Mouse (Mus musculus) layer of hippocampus, postnatal 36 days (tissue): ENCODE measurements around the gene Bhlhe41. TPM values are rescaled to one million over a fixed set of nuclear protein-coding genes. Genes with fewer than 3 reads are reported as not detected.
A peak's percentile ranks its signal among the peaks of the same experiment; 100 is the strongest.

Experiments
- DNase-seq, 2 experiments: peaks; one replicate each; pipeline ENCODE4 v3.0.0; 2022
- total RNA-seq, 2 experiments: library from RNA; stranded (reverse); gene quantifications; 2 replicates each; pipeline ENCODE4 v1.2.3; 2021

The Bhlhe41 gene
- total RNA-seq, 2 experiments from 2014 or later: 33.4 to 39.0 TPM

DNA sequence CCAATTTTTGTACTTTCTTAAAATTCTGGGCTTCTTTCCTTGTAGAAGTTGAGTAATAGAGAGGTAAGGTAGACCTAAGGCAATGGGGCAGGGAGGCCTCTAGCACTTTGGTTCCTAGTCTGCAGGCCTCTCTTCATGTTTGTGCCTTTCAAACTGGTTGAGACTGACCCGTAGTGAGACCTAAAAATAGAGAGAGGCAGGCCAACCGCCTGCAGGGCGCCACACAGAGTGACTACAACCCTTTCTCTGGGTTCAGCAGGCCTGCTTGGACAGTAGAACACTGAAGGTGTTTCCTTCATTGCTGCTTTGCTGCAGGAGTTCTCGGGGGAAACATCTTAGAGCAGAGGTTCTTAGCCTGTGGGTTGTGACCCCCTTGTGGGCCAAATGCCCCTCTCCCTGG, 5.6 kb upstream of the Bhlhe41 start:
- DNase-seq: no peak

GRCm38 (mm10) chr6:145867111-145867510, 1.8 kb upstream of the Bhlhe41 start:
- no peak for DNase-seq

DNA sequence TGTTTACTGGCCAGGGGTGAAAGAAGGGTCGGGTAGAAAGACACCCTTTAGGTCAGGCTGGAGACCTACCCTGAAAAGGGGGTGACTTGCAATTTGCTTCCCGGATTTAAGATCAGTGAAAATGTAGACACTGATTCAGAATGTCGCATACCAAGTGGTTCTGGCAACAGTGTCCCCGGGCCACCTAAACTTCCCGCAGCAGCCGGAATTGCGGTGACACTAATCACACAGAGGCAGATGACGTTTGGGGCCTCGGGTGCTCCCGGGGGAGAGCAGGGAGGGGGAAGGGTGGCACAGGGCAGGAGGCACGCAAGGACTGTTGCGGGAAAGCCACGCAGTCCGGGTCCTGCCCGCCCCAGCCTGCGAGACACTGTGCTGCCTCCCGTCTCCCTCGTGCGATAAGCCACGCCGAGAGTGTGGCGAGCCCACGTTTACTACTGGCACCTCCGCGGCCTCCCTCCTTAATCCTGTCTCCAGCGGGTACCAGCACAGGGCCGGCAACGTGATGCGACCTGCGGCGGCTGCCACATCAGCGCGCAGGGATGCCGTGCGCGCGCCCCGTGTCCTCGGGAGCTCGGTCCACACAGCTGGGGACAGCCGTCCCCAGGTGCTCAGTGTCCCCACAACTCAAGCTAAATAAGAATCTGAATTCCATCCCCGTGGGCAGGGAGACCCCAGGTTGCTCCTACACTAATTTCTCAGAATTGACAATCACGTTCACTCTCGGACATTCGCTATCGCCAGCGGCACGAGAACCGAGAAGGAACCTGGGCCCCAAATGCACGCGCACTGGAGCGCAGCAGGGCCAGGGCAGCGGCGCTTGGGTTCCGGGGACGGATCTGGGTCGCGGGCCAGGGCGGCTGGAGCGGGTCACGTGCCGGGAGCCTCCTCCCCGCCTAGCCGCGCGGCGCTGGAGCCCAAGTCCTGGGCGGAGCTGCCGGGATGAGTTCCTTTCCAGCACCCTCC, 811 bp upstream of the Bhlhe41 start:
- DNase-seq: peak; percentile 85 to 87

GRCm38 (mm10) chr6:145864171-145864570, 1.2 kb downstream of the Bhlhe41 start:
- no peak for DNase-seq

DNA sequence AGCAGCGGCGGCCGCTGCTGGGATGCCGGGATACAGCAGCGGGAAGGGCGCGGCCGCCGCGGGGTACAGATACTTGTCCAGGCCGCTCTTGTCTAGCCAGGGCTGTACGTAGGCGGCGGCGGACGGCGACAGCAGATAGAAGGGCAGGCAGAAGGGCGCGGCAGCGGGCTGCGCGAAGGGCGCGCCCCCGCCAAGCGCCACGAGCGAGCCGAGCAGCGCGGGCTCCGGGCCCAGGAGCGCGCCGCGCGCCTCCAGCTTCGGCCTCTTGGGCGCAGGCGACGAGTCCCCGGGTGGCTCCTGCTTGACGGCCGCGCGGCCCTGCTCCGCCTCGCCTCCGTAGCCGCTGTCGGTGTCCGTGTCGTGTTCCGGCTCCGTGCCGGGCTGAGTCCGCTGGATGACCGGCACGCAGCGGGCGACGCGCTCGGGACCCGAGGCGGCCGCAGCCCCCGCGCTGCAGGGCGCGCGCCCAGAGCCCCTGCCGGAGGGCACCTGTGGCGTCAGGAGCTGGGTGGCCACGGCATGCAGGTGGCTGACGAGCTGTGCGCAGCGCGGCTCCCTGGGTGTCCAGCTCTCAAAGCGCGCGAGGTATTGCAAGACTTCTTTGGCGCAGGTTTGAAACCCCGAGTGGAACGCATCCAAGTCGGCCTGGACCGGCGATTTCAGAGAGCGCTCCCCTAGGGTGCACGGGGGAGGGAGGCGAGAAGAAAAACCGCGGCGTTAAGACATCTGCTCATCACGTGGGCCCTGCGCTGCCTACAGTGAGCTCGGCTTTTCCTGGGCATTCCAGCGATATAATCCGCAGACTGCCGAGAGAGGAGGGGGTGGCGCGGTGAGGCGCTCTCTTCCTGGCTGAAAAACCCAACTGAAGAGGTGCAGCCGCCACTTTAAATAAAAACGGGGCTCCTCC, 2.0 kb downstream of the Bhlhe41 start:
- peak; percentile 81 to 82 for DNase-seq

GRCm38 (mm10) chr6:145862739-145863064, 2.7 kb downstream of the Bhlhe41 start:
- peak; percentile 25 to 27 for DNase-seq

- no peak for DNase-seq
Measured at GRCm38 (mm10) chr6:145862321-145862720, 3.0 kb downstream of the Bhlhe41 start.

DNA sequence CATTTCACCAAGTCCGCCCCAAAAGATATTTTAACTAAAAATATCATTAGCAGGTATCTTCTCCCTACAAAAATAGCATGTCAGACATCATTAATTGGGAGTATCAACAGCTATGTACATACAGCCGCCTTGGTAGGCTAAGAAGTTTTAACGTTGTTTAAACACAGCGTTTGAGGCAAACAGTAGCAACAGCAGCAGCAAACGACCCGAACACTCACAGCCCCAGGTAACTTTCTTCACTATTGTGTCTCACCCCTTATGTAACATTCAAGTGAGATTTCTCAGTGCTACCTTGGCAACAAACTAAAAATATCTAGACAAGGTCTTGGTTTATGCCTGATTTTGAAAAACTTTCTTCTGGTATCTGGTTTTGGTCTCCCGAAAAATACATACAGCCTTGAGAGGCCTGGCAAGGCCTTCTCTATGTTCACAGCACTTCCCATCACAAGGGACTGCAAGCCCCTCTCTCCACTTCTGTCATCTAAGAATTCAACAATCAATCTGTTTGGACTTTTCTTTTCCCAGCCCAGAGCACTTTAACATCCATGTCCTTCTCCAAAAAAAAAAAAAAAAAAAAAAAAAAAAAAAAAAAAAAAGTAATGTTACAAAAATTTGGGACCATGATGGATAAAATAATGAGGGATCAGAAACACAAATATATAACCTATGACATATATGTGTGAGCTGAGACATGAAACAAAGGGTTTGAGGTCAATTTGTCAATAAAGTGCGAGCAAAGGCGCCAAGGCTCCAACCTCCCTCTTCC, 3.7 kb downstream of the Bhlhe41 start:
- no peak for DNase-seq

DNA sequence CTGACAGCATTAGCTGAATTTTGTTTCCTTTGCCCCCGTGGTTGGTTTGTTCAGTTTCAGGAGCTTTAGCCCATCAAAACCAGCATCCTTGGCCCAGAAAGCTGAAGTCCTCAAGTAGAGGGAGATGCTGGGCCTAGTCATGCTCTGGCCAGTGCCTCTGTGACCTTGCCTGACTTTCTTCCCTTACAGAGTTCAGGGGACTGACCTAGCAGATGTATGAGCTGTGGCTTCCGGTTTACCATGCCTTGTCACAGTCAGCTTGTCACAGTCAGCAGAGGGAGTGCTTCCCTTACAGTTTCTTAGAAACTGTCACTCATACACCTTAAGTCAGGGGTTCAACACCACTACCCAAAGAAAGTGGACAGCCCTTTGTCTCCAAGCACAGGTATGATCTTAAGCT, 5.0 kb downstream of the Bhlhe41 start:
- DNase-seq: no peak

DNA sequence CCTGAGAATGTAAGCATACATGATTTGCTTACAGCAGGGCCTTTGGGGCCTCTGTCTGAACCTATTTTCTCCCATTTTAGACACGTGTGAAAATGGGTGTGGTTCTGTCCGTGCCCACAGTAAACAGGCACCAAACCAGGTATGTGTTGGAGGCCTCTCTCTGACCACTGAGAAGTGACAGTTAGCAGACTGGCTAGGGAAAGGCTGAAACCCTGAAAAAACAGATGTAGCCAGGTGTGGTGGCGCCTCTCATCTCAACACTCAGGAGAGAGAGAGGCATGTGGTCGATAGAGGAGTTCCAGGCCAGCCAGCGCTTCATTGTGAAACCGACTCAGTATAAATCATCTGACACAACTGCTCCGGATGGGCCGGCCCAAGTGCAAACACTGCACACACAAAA, 6.9 kb downstream of the Bhlhe41 start:
- no peak for DNase-seq

GRCm38 (mm10) chr6:145857428-145857827, 7.9 kb downstream of the Bhlhe41 start:
- no peak for DNase-seq

- peak; percentile 95 to 96 for DNase-seq
Measured at GRCm38 (mm10) chr6:145855720-145856551, 9.4 kb downstream of the Bhlhe41 start.

DNA sequence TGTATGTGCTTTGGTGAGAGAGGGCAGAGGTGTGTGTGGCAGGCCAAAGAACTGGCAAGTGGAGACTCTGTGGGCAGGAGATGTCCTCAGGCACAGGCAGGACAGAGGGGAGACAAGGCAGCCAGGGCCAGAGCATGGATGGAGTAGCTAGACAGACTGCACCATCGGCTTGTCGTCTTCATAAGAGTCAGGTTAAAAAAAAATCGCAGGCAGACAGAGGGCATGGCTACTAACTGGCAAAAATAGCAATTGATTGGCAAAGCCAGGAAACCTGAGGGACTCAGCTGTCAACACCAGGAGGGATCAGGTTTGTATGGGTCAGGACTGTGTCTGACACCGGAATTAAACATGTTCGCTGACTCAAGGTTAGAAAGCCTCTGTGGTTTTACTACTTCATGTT, 10.6 kb downstream of the Bhlhe41 start:
- DNase-seq: no peak

DNA sequence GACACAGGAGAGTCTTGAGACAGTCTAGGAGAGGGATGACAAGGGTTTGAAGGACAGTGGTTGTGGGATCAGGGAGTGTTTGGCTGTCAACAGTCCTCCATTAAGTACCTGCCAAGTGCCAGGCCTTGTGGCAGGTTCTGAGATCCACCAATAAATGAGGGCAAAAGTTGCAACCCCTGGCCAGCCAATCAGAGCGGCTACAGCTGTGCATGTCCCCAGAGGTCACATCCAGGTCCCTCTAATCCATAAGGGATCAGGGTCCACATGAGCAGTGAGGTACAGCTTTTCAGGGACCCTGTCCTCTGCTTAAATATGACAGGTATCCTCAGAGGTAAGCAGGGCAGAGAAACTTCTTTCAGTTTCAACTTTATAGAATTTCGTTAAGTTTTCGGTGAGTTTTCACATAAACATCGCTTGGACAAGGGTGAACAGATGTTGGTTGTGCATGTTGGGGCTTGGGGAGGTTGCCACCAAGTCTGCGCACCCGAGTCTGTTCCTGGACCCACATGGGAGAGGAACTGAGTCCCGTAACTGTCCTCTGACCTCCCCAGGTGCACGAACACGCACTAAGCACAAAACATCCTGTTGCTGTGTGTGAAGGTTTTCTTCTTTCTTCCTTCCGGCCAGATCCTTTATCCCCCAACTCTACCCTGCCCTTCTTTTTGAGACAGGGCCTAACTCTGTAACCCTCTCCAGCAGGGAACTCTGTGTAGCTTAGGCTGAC, 11.8 kb downstream of the Bhlhe41 start:
- DNase-seq: no peak

DNA sequence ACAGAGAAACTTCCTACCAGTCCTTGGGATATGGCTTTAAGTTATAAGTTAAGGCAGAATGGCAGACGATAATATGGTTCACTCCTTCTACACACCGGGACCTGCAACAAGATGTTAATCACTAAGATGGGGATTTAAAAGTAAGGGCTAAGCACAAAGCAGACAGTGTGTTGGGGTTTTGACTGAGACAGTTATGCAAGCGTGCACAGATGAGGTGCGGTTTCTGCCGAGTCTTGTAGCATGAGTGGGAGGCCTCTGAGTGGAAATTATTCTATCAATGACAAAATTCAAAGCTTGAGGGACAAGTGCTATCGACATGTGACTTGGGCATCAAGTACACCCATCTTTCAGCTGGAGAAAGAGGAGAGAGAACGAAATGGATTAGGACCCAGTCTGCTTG, 12.7 kb downstream of the Bhlhe41 start:
- no peak for DNase-seq

DNA sequence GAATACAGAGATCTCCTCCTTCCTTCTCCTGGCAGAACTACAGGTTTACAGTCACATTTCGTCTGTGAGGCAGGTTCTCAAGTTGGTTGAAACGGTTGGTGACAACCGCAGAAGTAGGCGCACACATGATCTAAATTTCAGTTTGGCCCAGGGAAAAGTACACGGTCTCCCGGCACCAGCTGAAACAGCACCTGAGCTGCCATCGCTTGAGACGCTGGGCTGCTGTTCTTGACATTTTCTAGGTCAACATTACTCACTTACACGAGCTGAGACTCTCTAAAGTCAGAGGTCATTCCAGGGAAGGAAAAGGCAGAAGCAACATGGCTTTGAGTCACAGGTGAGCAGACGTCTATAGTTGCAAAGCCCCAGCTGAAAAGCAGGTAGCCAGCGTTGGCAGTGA, 13.4 kb downstream of the Bhlhe41 start:
- DNase-seq: no peak

DNA sequence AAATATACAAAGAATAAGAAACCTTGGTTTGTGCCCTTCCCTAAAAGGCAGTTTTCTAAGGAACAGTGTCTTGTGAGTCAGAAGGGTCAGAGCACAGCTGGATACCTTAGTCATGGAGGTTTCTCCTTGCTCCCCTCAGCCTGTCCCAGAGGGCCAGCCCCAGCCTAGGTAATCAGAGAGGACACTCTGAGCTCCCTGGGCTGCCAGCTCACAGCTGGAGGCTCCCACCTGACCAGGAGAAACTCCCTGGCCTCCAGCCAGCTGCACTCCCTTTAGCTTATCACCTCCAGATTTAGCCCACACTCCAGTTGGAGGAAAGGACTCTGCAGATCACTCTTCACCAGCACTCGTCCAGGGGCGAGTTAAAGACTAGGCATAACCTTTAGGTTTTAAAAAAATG, 14.6 kb downstream of the Bhlhe41 start:
- DNase-seq: no peak

- no peak for DNase-seq
Measured at GRCm38 (mm10) chr6:145847661-145848060, 17.7 kb downstream of the Bhlhe41 start.

GRCm38 (mm10) chr6:145846948-145847347, 18.4 kb downstream of the Bhlhe41 start:
- DNase-seq: no peak

DNA sequence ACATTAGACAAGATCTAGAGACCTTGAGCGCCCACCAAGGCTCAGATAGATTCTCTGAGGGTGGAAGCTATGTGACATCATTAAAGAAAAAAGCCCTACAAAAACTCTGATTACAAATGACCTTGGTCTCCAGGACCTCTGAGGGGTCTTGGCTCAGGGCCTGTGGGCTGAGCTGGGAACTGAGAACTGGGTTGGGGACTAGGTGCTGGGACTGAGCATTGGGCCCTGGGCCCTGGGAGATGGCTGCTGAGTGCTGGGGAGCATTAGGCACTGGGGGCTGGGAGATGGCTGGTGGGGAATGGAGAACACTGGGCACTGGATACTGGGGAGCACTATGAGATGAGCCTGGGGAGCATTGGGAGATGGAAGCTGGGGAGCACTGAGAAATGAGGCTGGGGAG, 19.3 kb downstream of the Bhlhe41 start:
- DNase-seq: no peak

GRCm38 (mm10) chr6:145845611-145846010, 19.7 kb downstream of the Bhlhe41 start:
- no peak for DNase-seq
